Mouse (Mus musculus): ENCODE measurements around the gene Nudt12. TPM values are rescaled to one million over a fixed set of nuclear protein-coding genes. Genes with fewer than 3 reads are reported as not detected.
A peak's percentile ranks its signal among the peaks of the same experiment; 100 is the strongest.

The Nudt12 gene
- total RNA-seq (2021): 10 to 100 TPM; 13.7 to 16.8 TPM

GRCm38 (mm10) chr17:59013091-59013459 lies at the start of gene Nudt12:
Gene Nudt12 (minus strand): TSS chr17:59013372.
- DNase-seq: peak; percentile 60 to 70
- intact Hi-C loops (cut with DNase I): no loop called here

GRCm38 (mm10) chr17:59053306-59053705 lies 40.1 kb upstream of the Nudt12 start:
- DNase-seq: no peak
- intact Hi-C loops (cut with DNase I): no loop called here

- no peak for DNase-seq
- intact Hi-C loops (cut with DNase I): no loop called here
Measured at GRCm38 (mm10) chr17:59039754-59040153, 26.6 kb upstream of the Nudt12 start.

- intact Hi-C loops (cut with DNase I): no loop called here
- DNase-seq: no peak
Measured at GRCm38 (mm10) chr17:59033445-59033844, 20.3 kb upstream of the Nudt12 start.

- DNase-seq: no peak
- intact Hi-C loops (cut with DNase I): no loop called here
Measured at GRCm38 (mm10) chr17:59026336-59026735, 13.2 kb upstream of the Nudt12 start.

GRCm38 (mm10) chr17:59024502-59024901 lies 11.3 kb upstream of the Nudt12 start:
- intact Hi-C loops (cut with DNase I): no loop called here
- DNase-seq: no peak

- no peak for DNase-seq
- intact Hi-C loops (cut with DNase I): no loop called here
Measured at GRCm38 (mm10) chr17:59023971-59024370, 10.8 kb upstream of the Nudt12 start.

- intact Hi-C loops (cut with DNase I): no loop called here
- no peak for DNase-seq
Measured at GRCm38 (mm10) chr17:59018666-59019065, 5.5 kb upstream of the Nudt12 start.

- DNase-seq: no peak
- intact Hi-C loops (cut with DNase I): no loop called here
Measured at GRCm38 (mm10) chr17:59012421-59013090, 616 bp downstream of the Nudt12 start.

GRCm38 (mm10) chr17:59011546-59012307 lies 1.4 kb downstream of the Nudt12 start:
- DNase-seq: no peak
- intact Hi-C loops (cut with DNase I): no loop called here

GRCm38 (mm10) chr17:58991275-58991674 lies 21.9 kb downstream of the Nudt12 start, which contains the start of gene Pdzph1:
Gene Pdzph1 (minus strand): TSS chr17:58991375.
- intact Hi-C loops (cut with DNase I): no loop called here
- DNase-seq: no peak

- intact Hi-C loops (cut with DNase I): no loop called here
- DNase-seq: no peak
Measured at GRCm38 (mm10) chr17:58973237-58973636, 39.9 kb downstream of the Nudt12 start.

GRCm38 (mm10) chr17:58959905-58960304 lies 53.3 kb downstream of the Nudt12 start:
- intact Hi-C loops (cut with DNase I): no loop called here
- no peak for DNase-seq

- intact Hi-C loops (cut with DNase I): no loop called here
- no peak for DNase-seq
Measured at GRCm38 (mm10) chr17:58957055-58957454, 56.1 kb downstream of the Nudt12 start.

Other genes with a start within 250 kb of the Nudt12 start
- gene Pdzph1, start 22.0 kb downstream of the Nudt12 start, total RNA-seq (2021): not detected